In the genomic region with DNA sequence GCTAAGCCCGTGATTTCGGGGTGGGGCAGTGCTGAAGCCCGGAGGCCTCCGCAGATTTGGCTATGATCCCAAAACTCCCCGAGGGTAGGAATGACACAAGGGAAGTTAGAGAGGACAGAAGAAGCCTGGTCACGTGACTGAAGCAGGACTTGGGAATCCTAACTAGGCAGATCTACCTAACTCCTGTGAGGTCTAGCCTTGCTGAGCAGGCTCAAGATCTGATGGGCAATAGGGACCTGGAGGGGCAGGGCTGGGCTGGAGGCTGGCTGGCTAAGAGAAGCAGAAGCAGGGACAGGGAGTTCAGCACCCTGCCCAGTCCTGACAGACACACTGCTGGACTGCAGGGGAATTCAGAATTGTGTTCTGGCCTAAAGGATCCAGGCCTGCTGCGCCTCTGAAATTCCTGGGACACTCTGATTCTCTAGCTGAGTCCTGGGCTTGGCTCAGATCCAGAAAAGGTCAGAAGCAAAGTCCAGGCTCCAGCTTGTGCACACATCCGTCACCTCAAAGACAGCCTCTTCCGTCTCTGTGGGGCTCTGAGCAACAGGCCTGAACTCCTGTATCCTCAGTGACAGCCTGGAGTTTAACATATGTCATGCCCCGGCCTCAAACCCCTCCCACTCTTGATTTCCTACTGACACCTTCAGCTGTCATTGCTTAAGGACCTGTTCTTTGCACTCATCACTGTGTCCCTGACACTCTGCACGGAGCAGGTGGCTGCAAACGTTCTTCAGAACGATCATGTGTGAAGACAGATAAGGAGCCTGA, we compare ENCODE assay signal across 8 mouse cellular contexts. TPM values are rescaled to one million over a fixed set of nuclear protein-coding genes. Genes with fewer than 3 reads are reported as not detected.
A peak's percentile ranks its signal among the peaks of the same experiment; 100 is the strongest.
DNase-seq lines count a peak whose midpoint lies in the region; ATAC-seq lines count a peak whose summit lies in the region.

No protein-coding gene starts in this region.

- H3K4me2 ChIP-seq in embryonic facial prominence, embryonic 14.5 days (ENCODE audit: low read depth, low read length) = no peak overlapping the region
- no peak overlapping the region for H3K4me2 ChIP-seq in hindbrain, embryonic 15.5 days
- no peak overlapping the region for H3K4me2 ChIP-seq in liver, embryonic 15.5 days

- 42% methylated on average over 12 of the region's 13 CpGs for WGBS in embryonic facial prominence, embryonic 14.5 days
- 44% methylated on average over 13 of the region's 13 CpGs for WGBS in hindbrain, embryonic 15.5 days
- WGBS in liver, embryonic 15.5 days (ENCODE audit: insufficient replicate concordance) = 52% methylated on average over 13 of the region's 13 CpGs

- peaks cover 75% of the 10 kb centered on the region for H3K36me3 ChIP-seq in embryonic facial prominence, embryonic 14.5 days (ENCODE audit: control insufficient read depth, insufficient read depth, low read length)
- H3K36me3 ChIP-seq in hindbrain, embryonic 15.5 days = peaks cover 52% of the 10 kb centered on the region
- peaks cover 79% of the 10 kb centered on the region for H3K36me3 ChIP-seq in liver, embryonic 15.5 days (replicated peaks)

- intact Hi-C loops in gastrocnemius, postnatal 14 days (cut with DNase I; ENCODE audit: low total_unique reads) = no loop called here

- H3K9me3 ChIP-seq in embryonic facial prominence, embryonic 14.5 days (ENCODE audit: control insufficient read depth, low read length) = no peaks in the 10 kb centered on the region
- no peaks in the 10 kb centered on the region for H3K9me3 ChIP-seq in hindbrain, embryonic 15.5 days
- H3K9me3 ChIP-seq in liver, embryonic 15.5 days (replicated peaks) = no peaks in the 10 kb centered on the region

- H3K9ac ChIP-seq in embryonic facial prominence, embryonic 14.5 days (ENCODE audit: low read depth, low read length) = peak overlapping the region; percentile 40; the same call in 1 of the 2 replicates
- H3K9ac ChIP-seq in hindbrain, embryonic 15.5 days = no peak overlapping the region
- no peak overlapping the region for H3K9ac ChIP-seq in liver, embryonic 15.5 days

- no peak overlapping the region for H3K4me3 ChIP-seq in embryonic facial prominence, embryonic 14.5 days (ENCODE audit: low read depth, low read length)
- no peak overlapping the region for H3K4me3 ChIP-seq in hindbrain, embryonic 15.5 days
- H3K4me3 ChIP-seq in liver, embryonic 15.5 days (replicated peaks) = no peak overlapping the region

- H3K27ac ChIP-seq in embryonic facial prominence, embryonic 14.5 days (replicated peaks; ENCODE audit: low read depth, low read length) = peak overlapping the region; percentile 33; the same call in 1 of the 2 replicates
- H3K27ac ChIP-seq in hindbrain, embryonic 15.5 days (replicated peaks) = peak overlapping the region; percentile 59
- peak overlapping the region; percentile 78 for H3K27ac ChIP-seq in liver, embryonic 15.5 days (replicated peaks)

- H3K4me1 ChIP-seq in embryonic facial prominence, embryonic 14.5 days (ENCODE audit: control insufficient read depth, insufficient read depth, low read length) = no peaks in the 10 kb centered on the region
- H3K4me1 ChIP-seq in hindbrain, embryonic 15.5 days (replicated peaks) = peaks cover 22% of the 10 kb centered on the region
- H3K4me1 ChIP-seq in liver, embryonic 15.5 days (replicated peaks) = peaks cover 33% of the 10 kb centered on the region

- peak; percentile 21 for DNase-seq in gastrocnemius, postnatal 10 days
- no peak for DNase-seq in gastrocnemius, postnatal 14 days
- DNase-seq in embryonic facial prominence, embryonic 14.5 days (ENCODE audit: low spot score) = peak; percentile 81
- DNase-seq in yolk sac, embryonic 10.5 days (ENCODE audit: low spot score) = peak; percentile 88
- no peak for DNase-seq in B cell, adult 2 months

- H3K27me3 ChIP-seq in embryonic facial prominence, embryonic 14.5 days (replicated peaks; ENCODE audit: control insufficient read depth, insufficient read depth, low read length) = no peaks in the 10 kb centered on the region
- no peaks in the 10 kb centered on the region for H3K27me3 ChIP-seq in hindbrain, embryonic 15.5 days
- H3K27me3 ChIP-seq in liver, embryonic 15.5 days = no peaks in the 10 kb centered on the region

- peak; percentile 34; the same call in 1 of the 2 replicates for ATAC-seq in embryonic facial prominence, embryonic 14.5 days (ENCODE audit: low read depth)
- ATAC-seq in hindbrain, embryonic 15.5 days (ENCODE audit: low FRiP score, low read depth) = 0 out of 2 replicates have a peak, but pooled peaks have one; percentile 8
- ATAC-seq in liver, embryonic 15.5 days (ENCODE audit: insufficient read depth) = peak; percentile 70
- ATAC-seq in inflammation-experienced regulatory T-cells, adult 6 months = no peak

RNA-seq across cellular contexts. Expression of gene Sema3b, which starts 9.9 kb away (rescaled TPM):
- total RNA-seq in gastrocnemius, postnatal 10 days (2021) = 10 to 100 TPM; 41.8 to 51.3 TPM
- 10 to 100 TPM; 27.6 to 35.2 TPM for total RNA-seq in gastrocnemius, postnatal 14 days (2021)
- 18.0 and 18.2 TPM in 2 replicates for polyA plus RNA-seq in embryonic facial prominence, embryonic 14.5 days (2014; fragmentation: Nextera tagmentation; extraction: Ambion mirVana)
- 4.6 and 5.1 TPM in 2 replicates for polyA plus RNA-seq in hindbrain, embryonic 15.5 days (2015; fragmentation: Nextera tagmentation; extraction: Ambion mirVana)
- polyA plus RNA-seq in liver, embryonic 15.5 days (2015; fragmentation: Nextera tagmentation; extraction: Ambion mirVana) = 0.74 and 0.77 TPM in 2 replicates
- polyA plus RNA-seq in inflammation-experienced regulatory T-cells, adult 6 months (2017; shearing (Covaris generic)) = not detected

RNA-seq across cellular contexts. Expression of gene Gnai2, which starts 16.2 kb away (rescaled TPM):
- total RNA-seq in gastrocnemius, postnatal 10 days (2021) = 100 to 1,000 TPM; 193 to 231 TPM
- total RNA-seq in gastrocnemius, postnatal 14 days (2021) = 100 to 1,000 TPM; 139 to 152 TPM
- 380 and 416 TPM in 2 replicates for polyA plus RNA-seq in embryonic facial prominence, embryonic 14.5 days (2014; fragmentation: Nextera tagmentation; extraction: Ambion mirVana)
- polyA plus RNA-seq in hindbrain, embryonic 15.5 days (2015; fragmentation: Nextera tagmentation; extraction: Ambion mirVana) = 332 and 343 TPM in 2 replicates
- polyA plus RNA-seq in liver, embryonic 15.5 days (2015; fragmentation: Nextera tagmentation; extraction: Ambion mirVana) = 162 and 167 TPM in 2 replicates
- 100 to 1,000 TPM; 136 to 264 (median 154) TPM for polyA plus RNA-seq in inflammation-experienced regulatory T-cells, adult 6 months (2017; shearing (Covaris generic))

RNA-seq across cellular contexts. Expression of gene Ifrd2, which starts 31.5 kb away (rescaled TPM):
- 10 to 100 TPM; 34.6 to 40.4 TPM for total RNA-seq in gastrocnemius, postnatal 10 days (2021)
- total RNA-seq in gastrocnemius, postnatal 14 days (2021) = 10 to 100 TPM; 33.5 to 42.7 TPM
- polyA plus RNA-seq in embryonic facial prominence, embryonic 14.5 days (2014; fragmentation: Nextera tagmentation; extraction: Ambion mirVana) = 46.7 and 52.3 TPM in 2 replicates
- 16.3 and 17.3 TPM in 2 replicates for polyA plus RNA-seq in hindbrain, embryonic 15.5 days (2015; fragmentation: Nextera tagmentation; extraction: Ambion mirVana)
- polyA plus RNA-seq in liver, embryonic 15.5 days (2015; fragmentation: Nextera tagmentation; extraction: Ambion mirVana) = 161 and 198 TPM in 2 replicates
- 10 to 100 TPM; 13.7 to 32.0 (median 31.7) TPM for polyA plus RNA-seq in inflammation-experienced regulatory T-cells, adult 6 months (2017; shearing (Covaris generic))

RNA-seq across cellular contexts. Expression of gene Hyal3, which starts 38.3 kb away (rescaled TPM):
- total RNA-seq in gastrocnemius, postnatal 10 days (2021) = 1 to 10 TPM in 1 of 2 experiments, under 1 TPM in 1; 0.28 to 1.1 TPM
- total RNA-seq in gastrocnemius, postnatal 14 days (2021) = under 1 TPM; 0.23 to 0.49 TPM
- polyA plus RNA-seq in embryonic facial prominence, embryonic 14.5 days (2014; fragmentation: Nextera tagmentation; extraction: Ambion mirVana) = 1.2 and 1.4 TPM in 2 replicates
- 1.8 and 2.2 TPM in 2 replicates for polyA plus RNA-seq in hindbrain, embryonic 15.5 days (2015; fragmentation: Nextera tagmentation; extraction: Ambion mirVana)
- polyA plus RNA-seq in liver, embryonic 15.5 days (2015; fragmentation: Nextera tagmentation; extraction: Ambion mirVana) = 0.64 TPM in 2 replicates
- polyA plus RNA-seq in inflammation-experienced regulatory T-cells, adult 6 months (2017; shearing (Covaris generic)) = 1 to 10 TPM in 1 of 3 experiments, under 1 TPM in 2; 0.59 to 1.7 (median 0.94) TPM

RNA-seq across cellular contexts. Expression of gene Naa80, which starts 40.3 kb away (rescaled TPM):
- total RNA-seq in gastrocnemius, postnatal 10 days (2021) = 10 to 100 TPM; 12.1 to 15.7 TPM
- total RNA-seq in gastrocnemius, postnatal 14 days (2021) = 10 to 100 TPM; 12.0 TPM
- 15.9 and 18.0 TPM in 2 replicates for polyA plus RNA-seq in embryonic facial prominence, embryonic 14.5 days (2014; fragmentation: Nextera tagmentation; extraction: Ambion mirVana)
- polyA plus RNA-seq in hindbrain, embryonic 15.5 days (2015; fragmentation: Nextera tagmentation; extraction: Ambion mirVana) = 17.6 and 19.5 TPM in 2 replicates
- 12.3 and 12.8 TPM in 2 replicates for polyA plus RNA-seq in liver, embryonic 15.5 days (2015; fragmentation: Nextera tagmentation; extraction: Ambion mirVana)
- 10 to 100 TPM; 13.8 to 23.8 (median 19.2) TPM for polyA plus RNA-seq in inflammation-experienced regulatory T-cells, adult 6 months (2017; shearing (Covaris generic))

Comparison
In these comparisons a context has a peak if more than half of its experiments do, and no peak if none do; other contexts are left out.
1. DNase-seq: peak in gastrocnemius, postnatal 10 days (single experiment), embryonic facial prominence, embryonic 14.5 days (single experiment) and yolk sac, embryonic 10.5 days (single experiment); none in gastrocnemius, postnatal 14 days (single experiment) and B cell, adult 2 months (0 of 2).
2. Peak in every context shown above with its lines, with median percentiles within 50 percentile points of each other: H3K27ac ChIP-seq.